Mouse (Mus musculus) forebrain, postnatal 0 days (tissue): ENCODE measurements at regions not wholly inside any gene's neighbourhood (a gene's known extent, or its start where the extent isn't known, plus 50 kb on each side); places are given as distances from the start of the nearest gene placed in this dataset.

Source experiments
- ATAC-seq: fragments of 200-750 bp; cut with Nextera tagmentation; 2 replicates; pipeline ENCODE4 v1.8.0; 2017; ENCODE audit warnings: mild to moderate bottlenecking, moderate library complexity
- DNase-seq: peaks from one replicate; pipeline ENCODE4 v3.0.0-alpha.2; 2015
- H3K27ac ChIP-seq: fragments of 300-500 bp; sonication (generic); 2 replicates; pipeline ENCODE4 v1.5.1; 2014; ENCODE audit warnings: low read depth, mild to moderate bottlenecking, antibody characterized with exemption, low read length, moderate library complexity, mixed read lengths
- H3K27me3 ChIP-seq: fragments of 300-500 bp; sonication (generic); 2 replicates; pipeline ENCODE4 v1.6.1; 2014; ENCODE audit warnings: mild to moderate bottlenecking, low read length, mixed read lengths; ENCODE audit not compliant: insufficient read depth
- H3K36me3 ChIP-seq: fragments of 300-500 bp; sonication (generic); 2 replicates; pipeline ENCODE4 v1.6.1; 2014; ENCODE audit warnings: mild to moderate bottlenecking, moderate library complexity; ENCODE audit not compliant: insufficient read depth
- H3K4me1 ChIP-seq: fragments of 300-500 bp; sonication (generic); 2 replicates; pipeline ENCODE4 v1.6.1; 2014; ENCODE audit warnings: antibody characterized with exemption; ENCODE audit not compliant: insufficient read depth
- H3K4me2 ChIP-seq: fragments of 300-500 bp; sonication (generic); 2 replicates; pipeline ENCODE4 v1.6.1; 2014; ENCODE audit warnings: low read depth, mild to moderate bottlenecking, moderate library complexity
- H3K4me3 ChIP-seq: fragments of 300-500 bp; sonication (generic); 2 replicates; pipeline ENCODE4 v1.5.1; 2014; ENCODE audit warnings: low read depth, low read length, mixed read lengths
- H3K9ac ChIP-seq: fragments of 300-500 bp; sonication (generic); 2 replicates; pipeline ENCODE4 v1.6.1; 2014; ENCODE audit warnings: mild to moderate bottlenecking
- H3K9me3 ChIP-seq: fragments of 300-500 bp; sonication (generic); 2 replicates; pipeline ENCODE4 v1.6.1; 2016; ENCODE audit warnings: low read length
- CTCF ChIP-seq: sonication (generic); IDR thresholded peaks from 2 replicates; pipeline ENCODE4 v1.5.1; 2016; ENCODE audit warnings: antibody characterized with exemption, control low read depth, low read depth
- WGBS: fragments of 180-500 bp; shearing (Covaris S2); extraction: QIAGEN DNeasy Blood & Tissue Kit; methylation state at CpG from one replicate; pipeline ENCODE4 v1.1.7; 2014; 5-methylcytosine and 5-hydroxymethylcytosine counted together

GRCm38 (mm10) chr16:42781096-42782071, 94.3 kb upstream of the Zbtb20 start:
- Histone ChIP-seq H3K27ac (peak overlapping the region; percentile 84), H3K9me3 (no peaks in the 10 kb centered on the region), H3K36me3 (no peaks in the 10 kb centered on the region), H3K4me1 (peaks cover 10% of the 10 kb centered on the region; the same call in 1 of the 2 replicates), H3K4me2 (peak overlapping the region; percentile 10; the same call in 1 of the 2 replicates), H3K9ac (no peak overlapping the region; the same call in 1 of the 2 replicates), H3K4me3 (no peak overlapping the region), H3K27me3 (no peaks in the 10 kb centered on the region)
- no peak for TF ChIP-seq CTCF
- WGBS: 12% methylated on average over 12 of the region's 12 CpGs
- ATAC-seq: peak; percentile 49
- peak; percentile 52 for DNase-seq

DNA sequence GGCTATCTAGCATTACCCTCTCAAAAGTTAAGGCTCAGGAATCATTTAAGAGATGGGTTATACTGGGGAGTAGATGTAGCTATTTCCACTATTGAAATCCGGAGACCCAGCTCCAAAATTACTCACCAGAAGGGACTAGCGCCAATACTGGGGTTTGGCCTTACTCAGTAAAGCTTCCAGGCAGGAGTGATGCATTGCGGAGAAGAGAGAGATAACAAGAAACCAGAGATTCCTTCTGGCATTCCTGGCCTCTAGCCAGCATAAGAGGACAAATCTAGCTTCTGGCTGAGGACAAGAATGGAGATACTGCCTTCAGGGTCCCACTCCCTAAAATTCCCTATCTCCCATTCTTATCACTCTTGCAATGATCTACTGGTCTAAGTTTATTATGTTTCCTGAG, 95.7 kb upstream of the Zbtb20 start:
- Histone ChIP-seq H3K27ac (no peak overlapping the region), H3K9me3 (no peaks in the 10 kb centered on the region), H3K4me3 (no peak overlapping the region), H3K36me3 (no peaks in the 10 kb centered on the region), H3K4me1 (peaks cover 10% of the 10 kb centered on the region; the same call in 1 of the 2 replicates), H3K27me3 (no peaks in the 10 kb centered on the region), H3K4me2 (no peak overlapping the region), H3K9ac (no peak overlapping the region)
- WGBS: 78% methylated on average over 3 of the region's 3 CpGs
- no peak for ATAC-seq
- peak; percentile 27 for DNase-seq
- no peak for TF ChIP-seq CTCF

DNA sequence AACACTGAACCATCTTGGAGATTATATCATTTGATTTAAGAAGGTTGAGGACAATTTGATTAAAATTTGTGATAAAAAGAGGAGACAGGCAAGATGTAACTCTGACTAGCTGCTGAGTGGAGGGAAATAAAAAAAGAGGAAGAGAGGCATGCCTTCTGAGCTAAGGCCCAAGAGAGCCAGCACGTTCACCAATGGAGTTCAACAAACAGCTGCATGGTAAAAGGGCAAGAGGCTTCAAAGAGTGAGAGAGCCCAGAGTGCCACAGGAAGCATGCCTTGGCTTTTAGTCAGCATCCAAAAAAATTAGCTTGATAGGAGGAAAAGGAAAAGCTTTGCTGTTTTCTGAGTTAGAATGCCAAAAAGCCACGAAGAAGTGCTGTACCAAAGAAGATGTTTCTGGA, 103.0 kb upstream of the Zbtb20 start:
- H3K27me3 ChIP-seq: no peaks in the 10 kb centered on the region
- no peaks in the 10 kb centered on the region for H3K9me3 ChIP-seq
- no peaks in the 10 kb centered on the region for H3K36me3 ChIP-seq
- DNase-seq (no peak), ATAC-seq (no peak)
- no peak overlapping the region for H3K27ac ChIP-seq
- TF ChIP-seq CTCF: no peak
- H3K9ac ChIP-seq: no peak overlapping the region
- H3K4me2 ChIP-seq: no peak overlapping the region
- H3K4me1 ChIP-seq: no peaks in the 10 kb centered on the region
- WGBS: 75% methylated on average over 2 of the region's 2 CpGs
- no peak overlapping the region for H3K4me3 ChIP-seq

DNA sequence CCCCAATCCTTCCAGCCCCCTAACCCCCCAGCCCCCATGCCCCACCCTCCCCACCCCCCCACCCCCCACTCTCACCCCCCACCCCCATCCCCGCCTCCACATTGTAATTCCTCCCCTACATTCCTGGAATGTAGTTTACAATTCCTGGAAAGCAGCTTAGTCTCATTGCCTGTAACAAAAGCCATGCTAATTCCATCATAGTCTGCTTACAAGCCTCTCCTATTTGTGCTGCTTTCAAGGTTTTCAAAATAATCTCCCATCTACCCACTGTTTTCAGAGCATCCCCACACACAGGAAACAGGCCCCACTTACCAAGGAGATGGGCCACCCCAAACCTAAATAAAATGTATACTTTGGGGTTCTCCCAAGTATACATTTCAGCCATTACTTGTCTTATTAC, 105.5 kb upstream of the Zbtb20 start:
- 33% methylated on average over 1 of the region's 1 CpGs for WGBS
- H3K4me3 ChIP-seq: no peak overlapping the region
- no peak for DNase-seq
- ATAC-seq: no peak
- H3K4me1 ChIP-seq: no peaks in the 10 kb centered on the region
- H3K9ac ChIP-seq: no peak overlapping the region
- TF ChIP-seq CTCF: no peak
- no peaks in the 10 kb centered on the region for H3K9me3 ChIP-seq
- H3K27ac ChIP-seq: no peak overlapping the region
- H3K36me3 ChIP-seq: no peaks in the 10 kb centered on the region
- H3K27me3 ChIP-seq: no peaks in the 10 kb centered on the region
- no peak overlapping the region for H3K4me2 ChIP-seq

GRCm38 (mm10) chr16:42748681-42749080, 127.0 kb upstream of the Zbtb20 start:
- 0 out of 2 replicates have a peak, but pooled peaks have one; percentile 21 for ATAC-seq
- no peak for TF ChIP-seq CTCF
- Histone ChIP-seq H3K27me3 (no peaks in the 10 kb centered on the region), H3K4me3 (no peak overlapping the region), H3K4me2 (no peak overlapping the region), H3K36me3 (no peaks in the 10 kb centered on the region), H3K27ac (no peak overlapping the region), H3K4me1 (no peaks in the 10 kb centered on the region), H3K9ac (no peak overlapping the region), H3K9me3 (no peaks in the 10 kb centered on the region)
- 40% methylated on average over 5 of the region's 5 CpGs for WGBS
- DNase-seq: peak; percentile 50

- DNase-seq (peak; percentile 49), ATAC-seq (peak; percentile 86)
- Histone ChIP-seq H3K4me3 (no peak overlapping the region), H3K4me1 (no peaks in the 10 kb centered on the region), H3K27me3 (no peaks in the 10 kb centered on the region), H3K27ac (peak overlapping the region; percentile 37), H3K36me3 (no peaks in the 10 kb centered on the region), H3K9me3 (no peaks in the 10 kb centered on the region), H3K9ac (no peak overlapping the region; the same call in 1 of the 2 replicates), H3K4me2 (peak overlapping the region; percentile 17; the same call in 1 of the 2 replicates)
- no peak for TF ChIP-seq CTCF
- WGBS: 35% methylated on average over 11 of the region's 11 CpGs
Observed at GRCm38 (mm10) chr16:42745943-42746675, 129.6 kb upstream of the Zbtb20 start.
